Mouse (Mus musculus) MEL (cell line): ENCODE data around the gene Rcan2. TPM values are rescaled to one million over a fixed set of nuclear protein-coding genes. Genes with fewer than 3 reads are reported as not detected.

ENCODE experiments used
- DNase-seq: peaks from one replicate; pipeline ENCODE4 v3.0.0; 2011; ENCODE audit warnings: low read depth, low spot score
- H3K27ac ChIP-seq: 2 replicates; pipeline ENCODE4 v1.5.1; 2012; ENCODE audit warnings: low read depth, mild to moderate bottlenecking, control low read depth, low read length, moderate library complexity; ENCODE audit not compliant: control insufficient read depth
- H3K27me3 ChIP-seq, 2 experiments: fragments of 150-350 bp in 1 of 2; sonication (generic) in 1 of 2; 2 replicates each; pipeline ENCODE4 v1.6.1; 2012; ENCODE audit warnings: low read length in 2 of 2, mild to moderate bottlenecking in 2 of 2, improper control_type of control experiment in 1 of 2, moderate library complexity in 1 of 2; ENCODE audit not compliant: insufficient read depth in 2 of 2, control insufficient read depth in 1 of 2
- H3K36me3 ChIP-seq, 2 experiments: 2 replicates each; pipeline ENCODE4 v1.6.1; 2012 to 2014; ENCODE audit warnings: low read length in 2 of 2, improper control_type of control experiment in 1 of 2, inconsistent platforms in 1 of 2, mild to moderate bottlenecking in 1 of 2; ENCODE audit not compliant: insufficient read depth in 2 of 2, control insufficient read depth in 1 of 2
- H3K4me1 ChIP-seq, 2 experiments: fragments of 150-350 bp in 1 of 2; sonication (generic) in 1 of 2; 2 replicates each; pipeline ENCODE4 v1.6.1; 2012; ENCODE audit warnings: low read length in 2 of 2, improper control_type of control experiment in 1 of 2, mild to moderate bottlenecking in 1 of 2; ENCODE audit not compliant: insufficient read depth in 2 of 2, control insufficient read depth in 1 of 2
- H3K4me3 ChIP-seq, 2 experiments: fragments of 150-350 bp in 1 of 2; sonication (generic) in 1 of 2; 2 replicates each; pipeline ENCODE4 v1.5.1; 2012; ENCODE audit warnings: low read depth in 2 of 2, low read length in 2 of 2, mild to moderate bottlenecking in 2 of 2, moderate library complexity in 2 of 2, control low read depth in 1 of 2, improper control_type of control experiment in 1 of 2; ENCODE audit not compliant: control insufficient read depth in 1 of 2, insufficient read depth in 1 of 2
- H3K79me2 ChIP-seq: 2 replicates; pipeline ENCODE4 v1.6.1; 2012; ENCODE audit warnings: mild to moderate bottlenecking, low read length, moderate library complexity; ENCODE audit not compliant: control insufficient read depth, poor library complexity, insufficient read depth
- H3K9ac ChIP-seq: 2 replicates; pipeline ENCODE4 v1.6.1; 2012; ENCODE audit warnings: low read depth, mild to moderate bottlenecking, control low read depth, low read length, moderate library complexity; ENCODE audit not compliant: control insufficient read depth, poor library complexity, severe bottlenecking
- H3K9me3 ChIP-seq: fragments of 150-350 bp; sonication (generic); replicated peaks from 2 replicates; pipeline ENCODE4 v1.6.1; 2012; ENCODE audit warnings: mild to moderate bottlenecking, low read length, improper control_type of control experiment, moderate library complexity; ENCODE audit not compliant: insufficient read depth
- BHLHE40 ChIP-seq: IDR thresholded peaks from 2 replicates; pipeline ENCODE4 v1.6.1; 2012; ENCODE audit warnings: low read depth, mild to moderate bottlenecking, inconsistent platforms, low read length, improper control_type of control experiment, borderline replicate concordance
- CHD2 ChIP-seq: IDR thresholded peaks from 2 replicates; pipeline ENCODE4 v1.6.1; 2011; ENCODE audit warnings: low read length, improper control_type of control experiment
- EP300 ChIP-seq, 2 experiments: IDR thresholded peaks; 2 replicates each; pipeline ENCODE4 v1.6.1; 2011; ENCODE audit warnings: improper control_type of control experiment in 2 of 2, low read length in 2 of 2, low read depth in 1 of 2, mild to moderate bottlenecking in 1 of 2
- KAT2A ChIP-seq: conservative IDR thresholded peaks from 2 replicates; pipeline ENCODE4 v1.6.1; 2012; ENCODE audit warnings: low read depth, low read length, improper control_type of control experiment, inconsistent platforms
- MAFK ChIP-seq: IDR thresholded peaks from 2 replicates; pipeline ENCODE4 v1.6.1; 2011; ENCODE audit warnings: low read depth, mild to moderate bottlenecking, low read length, improper control_type of control experiment, borderline replicate concordance
- MAX ChIP-seq: IDR thresholded peaks from 2 replicates; pipeline ENCODE4 v1.6.1; 2011; ENCODE audit warnings: low read length, improper control_type of control experiment
- MAZ ChIP-seq: IDR thresholded peaks from 2 replicates; pipeline ENCODE4 v1.6.1; 2012; ENCODE audit warnings: low read depth, mild to moderate bottlenecking, inconsistent platforms, low read length, improper control_type of control experiment
- MEF2A ChIP-seq: IDR thresholded peaks from 2 replicates; pipeline ENCODE4 v1.6.1; 2014; ENCODE audit warnings: low read depth, mild to moderate bottlenecking, inconsistent platforms, low read length, improper control_type of control experiment; ENCODE audit not compliant: poor library complexity, insufficient replicate concordance, severe bottlenecking; ENCODE audit errors: extremely low read depth
- NELFE ChIP-seq: IDR thresholded peaks from 2 replicates; pipeline ENCODE4 v1.6.1; 2011; ENCODE audit warnings: low read depth, low read length, improper control_type of control experiment
- POLR2A ChIP-seq, 2 experiments: IDR thresholded peaks; 2 replicates each; pipeline ENCODE4 v1.6.1; 2011 to 2012; ENCODE audit warnings: low read length in 2 of 2, mild to moderate bottlenecking in 2 of 2, control low read depth in 1 of 2, improper control_type of control experiment in 1 of 2, low read depth in 1 of 2, moderate library complexity in 1 of 2; ENCODE audit not compliant: control insufficient read depth in 1 of 2, insufficient read depth in 1 of 2, poor library complexity in 1 of 2
- RAD21 ChIP-seq: IDR thresholded peaks from 2 replicates; pipeline ENCODE4 v1.6.1; 2011; ENCODE audit warnings: mild to moderate bottlenecking, low read depth, low read length, improper control_type of control experiment
- RCOR1 ChIP-seq: IDR thresholded peaks from 2 replicates; pipeline ENCODE4 v1.6.1; 2012; ENCODE audit warnings: low read depth, mild to moderate bottlenecking, inconsistent platforms, low read length, improper control_type of control experiment
- SIN3A ChIP-seq: IDR thresholded peaks from 2 replicates; pipeline ENCODE4 v1.6.1; 2012; ENCODE audit warnings: low read length, improper control_type of control experiment, inconsistent platforms
- SMC3 ChIP-seq: IDR thresholded peaks from 2 replicates; pipeline ENCODE4 v1.6.1; 2011; ENCODE audit warnings: low read depth, low read length, improper control_type of control experiment
- UBTF ChIP-seq: IDR thresholded peaks from 2 replicates; pipeline ENCODE4 v1.6.1; 2012; ENCODE audit warnings: low read depth, mild to moderate bottlenecking, inconsistent platforms, low read length, improper control_type of control experiment, moderate library complexity, borderline replicate concordance; ENCODE audit not compliant: insufficient read depth
- USF1 ChIP-seq: IDR thresholded peaks from 2 replicates; pipeline ENCODE4 v1.6.1; 2014; ENCODE audit warnings: low read depth, mild to moderate bottlenecking, inconsistent platforms, low read length, improper control_type of control experiment, moderate library complexity
- ZC3H11A ChIP-seq: IDR thresholded peaks from 2 replicates; pipeline ENCODE4 v1.6.1; 2012; ENCODE audit warnings: low read depth, mild to moderate bottlenecking, inconsistent platforms, low read length, improper control_type of control experiment
- ZKSCAN1 ChIP-seq: IDR thresholded peaks from 2 replicates; pipeline ENCODE4 v1.6.1; 2012; ENCODE audit warnings: low read depth, mild to moderate bottlenecking, inconsistent platforms, low read length, improper control_type of control experiment, moderate library complexity
- ZMIZ1 ChIP-seq: IDR thresholded peaks from 2 replicates; pipeline ENCODE4 v1.6.1; 2012; ENCODE audit warnings: low read depth, mild to moderate bottlenecking, inconsistent platforms, low read length, improper control_type of control experiment, moderate library complexity
- polyA plus RNA-seq, 2 experiments: library from polyadenylated mRNA; stranded (reverse) in 1 of 2; unstranded in 1 of 2; fragments of >175 nt in 1 of 2; fragments of >200 nt in 1 of 2; gene quantifications; 2 replicates each; pipeline versions ENCODE4 v1.2.1 to v1.2.4; 2012; ENCODE audit warnings: low replicate concordance in 2 of 2, low read depth in 1 of 2; ENCODE audit not compliant: insufficient read length in 2 of 2, insufficient read depth in 1 of 2, missing spikeins in 1 of 2
- total RNA-seq: library from RNA; depleted of rRNA; stranded (reverse); fragments of 300-350 nt; gene quantifications from 2 replicates; pipeline ENCODE4 v1.2.3, GENCODE M21; 2012

Rcan2 gene
- total and polyA plus RNA-seq, 3 experiments = 0.52 TPM; not detected in 2

DNA sequence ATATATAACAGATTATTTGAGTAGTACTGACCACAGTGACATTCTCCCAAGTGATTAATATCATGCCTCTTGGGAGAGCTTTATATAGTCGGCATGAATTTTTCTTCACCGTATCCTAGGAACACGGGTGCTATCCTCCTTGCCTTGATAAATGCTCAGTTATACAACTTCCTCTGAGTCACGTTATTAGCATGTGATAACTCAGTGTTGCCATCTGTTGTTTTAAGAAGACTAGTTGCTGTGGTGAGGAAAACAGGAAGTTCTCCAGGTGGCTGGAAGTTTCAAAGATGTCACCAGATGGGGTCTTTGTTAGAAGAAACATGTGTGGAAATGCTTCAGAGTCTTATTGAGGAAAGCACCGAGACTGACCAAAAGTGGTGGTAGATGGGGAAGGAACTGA lies 228.5 kb downstream of the Rcan2 start (continued):
- TF ChIP-seq MEF2A = no peak
- TF ChIP-seq MAFK = no peak
- no peak for TF ChIP-seq ZKSCAN1
- no peak for TF ChIP-seq NELFE
- no peak for TF ChIP-seq POLR2A (IDR thresholded peaks at IDR 0.05; ENCODE audit: control insufficient read depth in 1 of 2, insufficient read depth in 1 of 2, low read depth in 1 of 2, low read length in 2 of 2, poor library complexity in 1 of 2)
- TF ChIP-seq USF1 = peak; percentile 68
- no peak for TF ChIP-seq ZMIZ1
- TF ChIP-seq SMC3 = peak; percentile 25
- no peak for TF ChIP-seq MAZ

DNA sequence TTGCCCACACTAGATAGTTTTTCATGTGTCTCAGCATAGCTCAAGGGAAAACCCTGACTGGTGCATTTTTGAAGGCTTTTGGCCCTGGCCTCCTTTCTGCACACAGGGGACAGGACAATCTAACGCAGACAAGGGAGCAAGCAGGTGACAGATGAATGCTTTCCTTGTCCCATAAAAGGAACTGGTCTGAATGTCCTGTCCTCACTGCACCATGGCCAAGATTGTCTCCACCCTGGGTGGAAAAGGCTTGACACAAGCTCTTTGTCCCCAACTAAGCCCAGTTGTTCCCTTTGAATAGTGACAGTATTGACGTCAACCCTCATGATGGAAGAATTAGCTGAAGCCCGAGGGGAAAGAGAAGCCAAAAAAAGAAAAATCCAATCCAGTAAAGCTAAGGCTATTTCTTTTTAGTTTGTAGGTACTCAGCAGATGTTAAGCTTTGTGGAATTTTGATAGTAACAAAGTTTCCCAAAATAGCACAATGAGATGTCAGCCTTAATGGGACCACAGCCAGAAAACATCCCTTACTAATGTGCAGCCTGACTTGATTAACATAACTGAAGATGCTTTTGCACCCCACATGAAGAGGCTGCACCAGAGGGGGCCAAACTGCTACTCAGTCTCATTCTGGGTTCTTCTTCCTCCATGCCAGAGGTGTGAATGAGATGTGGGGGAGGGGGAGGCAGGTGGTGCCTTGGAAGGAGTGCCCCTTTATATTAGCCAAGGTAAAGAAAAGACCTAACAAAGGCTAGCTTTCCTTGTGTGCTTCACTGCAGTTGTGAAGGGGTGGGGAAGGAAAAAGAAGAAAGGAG lies 229.8 kb downstream of the Rcan2 start:
- Histone ChIP-seq H3K4me3 (no peak overlapping the region), H3K36me3 (peaks cover 0 to 5% of the 10 kb centered on the region in 2 experiments; a peak in 2 of 4 replicates), H3K9me3 (no peaks in the 10 kb centered on the region), H3K27me3 (no peaks in the 10 kb centered on the region), H3K27ac (no peak overlapping the region), H3K4me1 (peaks cover 4 to 11% of the 10 kb centered on the region in 2 experiments; a peak in 3 of 4 replicates), H3K79me2 (no peaks in the 10 kb centered on the region), H3K9ac (no peak overlapping the region)
- DNase-seq = no peak
- no peak for TF ChIP-seq CHD2
- no peak for TF ChIP-seq BHLHE40
- TF ChIP-seq EP300 (IDR thresholded peaks at IDR 0.05; ENCODE audit: low read depth in 1 of 2, low read length in 2 of 2) = no peak
- no peak for TF ChIP-seq RCOR1
- TF ChIP-seq POLR2A (IDR thresholded peaks at IDR 0.05; ENCODE audit: control insufficient read depth in 1 of 2, insufficient read depth in 1 of 2, low read depth in 1 of 2, low read length in 2 of 2, poor library complexity in 1 of 2) = no peak

DNA sequence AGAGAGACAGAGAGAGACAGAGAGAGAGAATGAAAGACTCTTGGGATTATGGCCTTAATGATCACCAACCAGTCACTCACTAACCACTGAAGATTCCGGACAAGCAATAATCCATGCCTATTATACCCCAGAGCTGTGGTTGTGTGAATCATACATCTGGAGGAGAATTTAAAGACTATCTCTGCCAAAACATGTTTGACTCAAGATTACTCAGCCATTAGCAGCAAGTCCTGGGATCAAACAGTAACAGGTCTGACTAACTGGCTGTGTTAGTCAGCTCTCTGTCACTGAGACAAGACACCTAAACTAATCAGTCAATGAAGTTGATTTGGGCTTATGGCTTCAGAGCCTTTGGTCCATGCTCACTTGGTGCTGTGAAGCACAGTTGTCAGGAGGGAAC lies 233.9 kb downstream of the Rcan2 start:
- Histone ChIP-seq H3K4me1 (peaks cover 0 to 6% of the 10 kb centered on the region in 2 experiments; a peak in 1 of 4 replicates), H3K4me3 (no peak overlapping the region), H3K9me3 (no peaks in the 10 kb centered on the region), H3K9ac (no peak overlapping the region), H3K36me3 (no peaks in the 10 kb centered on the region), H3K79me2 (no peaks in the 10 kb centered on the region), H3K27ac (no peak overlapping the region), H3K27me3 (no peaks in the 10 kb centered on the region; a peak in 1 of 4 replicates)
- DNase-seq = no peak
- TF ChIP-seq SIN3A (no peak), MAFK (no peak), USF1 (no peak), UBTF (no peak), ZC3H11A (no peak), RAD21 (no peak), MAX (no peak), KAT2A (no peak), POLR2A (IDR thresholded peaks at IDR 0.05; ENCODE audit: control insufficient read depth in 1 of 2, insufficient read depth in 1 of 2, low read depth in 1 of 2, low read length in 2 of 2, poor library complexity in 1 of 2) (no peak)
- TF ChIP-seq, all 39 proteins: peak for 0
